Mouse (Mus musculus): ENCODE results near the gene Mylpf.

- no peak for TF ChIP-seq POLR2A (IDR thresholded peaks at IDR 0.05; ENCODE audit: extremely low read depth, insufficient read depth, low read length)
- TF ChIP-seq CTCF (IDR thresholded peaks at IDR 0.05; ENCODE audit: extremely low read depth, insufficient read depth, low read length): no peak
Measured at GRCm38 (mm10) chr7:127196484-127196883, 12.2 kb upstream of the Mylpf start.
